Mouse (Mus musculus) ovary, adult 18-20 months (tissue): ENCODE data around the gene Tespa1.
"Not testable (repeated sequence)": the region's sequence is repeated elsewhere in the genome, so short reads cannot be mapped to it uniquely, and the experiment has no call there.

Experiments
- DNase-seq: peaks from one replicate; pipeline ENCODE4 v3.0.0; 2022; ENCODE audit warnings: low spot score, mixed read lengths

Gene Tespa1

GRCm38 (mm10) chr10:130363438-130364164 is 40.9 kb downstream of the Tespa1 start:
- DNase-seq: no peak

- DNase-seq: no peak
Measured at GRCm38 (mm10) chr10:130364766-130365165, 42.1 kb downstream of the Tespa1 start.

- no peak for DNase-seq
Measured at GRCm38 (mm10) chr10:130368384-130368783, 45.7 kb downstream of the Tespa1 start.

GRCm38 (mm10) chr10:130370005-130370682 is 47.5 kb downstream of the Tespa1 start:
- DNase-seq: no peak

GRCm38 (mm10) chr10:130371644-130372043 is 49.0 kb downstream of the Tespa1 start:
- no peak for DNase-seq

GRCm38 (mm10) chr10:130372491-130373173 is 50.0 kb downstream of the Tespa1 start:
- peak; percentile 43 for DNase-seq

- no peak for DNase-seq
Measured at GRCm38 (mm10) chr10:130375145-130375544, 52.5 kb downstream of the Tespa1 start.

- no peak for DNase-seq
Measured at GRCm38 (mm10) chr10:130394232-130394631, 71.6 kb downstream of the Tespa1 start, which contains the start of gene Vmn2r84. TSS of gene Vmn2r84 (minus strand) at chr10:130394332.

- not testable (repeated sequence) for DNase-seq
Measured at GRCm38 (mm10) chr10:130412167-130412698, 89.6 kb downstream of the Tespa1 start.
